Comparison of ENCODE assay signal across 20 mouse cellular contexts in the genomic region with DNA sequence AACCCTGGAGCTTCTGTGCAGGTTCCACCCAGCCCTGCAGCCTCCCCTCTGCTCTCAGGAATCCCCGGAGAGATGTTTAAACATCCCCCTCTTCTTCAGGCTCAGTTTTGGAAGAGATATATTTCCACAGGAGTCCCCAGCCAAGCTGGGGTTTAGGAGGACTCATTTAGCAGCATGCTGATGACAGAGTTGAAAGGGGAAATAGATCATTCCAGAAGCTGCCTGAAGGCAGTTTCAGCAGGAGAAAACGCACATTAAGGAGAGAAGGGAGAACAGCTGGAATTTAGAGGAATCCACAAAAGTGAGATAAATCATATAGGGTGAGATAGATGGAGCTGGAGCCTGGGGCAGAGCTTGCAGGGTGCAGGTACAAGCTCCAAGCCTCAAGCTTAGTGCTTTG.
"Had no signal": no experiment of that assay in that cellular context is flagged by ENCODE, and none has a peak within 500 bp of the region (broad histone marks: within the 10 kb centered on the region; RNA-seq: fewer than 3 reads in every experiment).

No protein-coding gene starts in this region.

- DNase-seq: lung, adult 2 months; lung, postnatal 14 days; lung, postnatal 4 days; midbrain, embryonic 14.5 days; retina, postnatal 1 day; right cerebral cortex, adult 18-20 months; right cerebral cortex, postnatal 25 days; right cerebral cortex, postnatal 4 days; spleen, adult 18-20 months; thymus, adult 18-20 months; thymus, postnatal 14 days; thymus, postnatal 36 days had no signal

- H3K4me3 ChIP-seq: lung, embryonic 15.5 days; midbrain, embryonic 10.5 days; midbrain, embryonic 12.5 days; myocyte; neural tube, embryonic 13.5 days; neural tube, embryonic 15.5 days had no signal

- H3K4me2 ChIP-seq: lung, embryonic 15.5 days; midbrain, embryonic 12.5 days; neural tube, embryonic 13.5 days; neural tube, embryonic 15.5 days had no signal

- H3K9ac ChIP-seq: lung, embryonic 15.5 days; midbrain, embryonic 12.5 days; neural tube, embryonic 13.5 days; neural tube, embryonic 15.5 days had no signal

- ATAC-seq: lung, postnatal 0 days; midbrain, embryonic 16.5 days had no signal

- H3K9me3 ChIP-seq: lung, embryonic 15.5 days; midbrain, embryonic 12.5 days; neural tube, embryonic 15.5 days had no signal

- H3K36me3 ChIP-seq: lung, embryonic 15.5 days; midbrain, embryonic 10.5 days; midbrain, embryonic 12.5 days; neural tube, embryonic 13.5 days; neural tube, embryonic 15.5 days had no signal

- H3K27ac ChIP-seq: lung, embryonic 15.5 days; midbrain, embryonic 10.5 days; midbrain, embryonic 12.5 days; neural tube, embryonic 13.5 days; neural tube, embryonic 15.5 days had no signal

- H3K27me3 ChIP-seq: lung, embryonic 15.5 days; neural tube, embryonic 13.5 days; neural tube, embryonic 15.5 days had no signal
